Mouse (Mus musculus): Measurements from ENCODE around the gene Trim2. TPM values are rescaled to one million over a fixed set of nuclear protein-coding genes. Genes with fewer than 3 reads are reported as not detected.

Gene Trim2
- polyA plus RNA-seq, 1 experiment from 2014 or later = 87.0 TPM

DNA sequence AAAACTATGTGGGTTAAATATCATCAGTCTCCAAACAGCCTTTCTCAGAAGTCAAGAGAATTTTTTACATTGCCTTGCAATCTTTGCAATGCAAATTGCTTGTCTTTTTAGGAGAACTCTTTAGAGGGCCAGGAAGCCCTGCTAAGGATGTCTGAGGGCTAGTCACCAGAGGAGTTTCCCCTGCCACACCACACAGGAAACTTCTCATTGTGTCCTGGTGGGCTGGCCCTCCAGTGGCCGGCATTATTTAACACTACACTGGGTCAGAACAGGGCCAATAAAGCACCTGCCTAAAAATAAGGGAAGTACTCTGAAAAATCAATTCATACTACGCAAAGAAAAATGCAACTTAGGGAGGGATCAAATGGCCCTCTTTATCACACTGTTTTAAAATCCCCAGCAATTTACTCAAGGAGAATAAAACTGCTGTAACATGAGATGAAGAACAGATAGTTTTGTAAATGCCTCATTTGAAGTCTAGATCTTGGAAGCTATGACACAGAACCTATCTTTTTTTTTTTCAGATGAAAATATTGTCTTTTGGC lies 87.4 kb downstream of the Trim2 start:
- peak overlapping the region; percentile 64 for H3K4me3 ChIP-seq
- H3K36me3 ChIP-seq = no peaks in the 10 kb centered on the region
- H3K4me1 ChIP-seq (replicated peaks) = peaks cover 67% of the 10 kb centered on the region
- H3K9me3 ChIP-seq = no peaks in the 10 kb centered on the region
- WGBS = 14% methylated on average over 2 of the region's 2 CpGs
- H3K27me3 ChIP-seq (ENCODE audit: insufficient read depth, poor library complexity, severe bottlenecking) = no peaks in the 10 kb centered on the region; the same call in 1 of the 2 replicates
- H3K27ac ChIP-seq = peak overlapping the region; percentile 93
- no peak for DNase-seq (ENCODE audit: low spot score)

DNA sequence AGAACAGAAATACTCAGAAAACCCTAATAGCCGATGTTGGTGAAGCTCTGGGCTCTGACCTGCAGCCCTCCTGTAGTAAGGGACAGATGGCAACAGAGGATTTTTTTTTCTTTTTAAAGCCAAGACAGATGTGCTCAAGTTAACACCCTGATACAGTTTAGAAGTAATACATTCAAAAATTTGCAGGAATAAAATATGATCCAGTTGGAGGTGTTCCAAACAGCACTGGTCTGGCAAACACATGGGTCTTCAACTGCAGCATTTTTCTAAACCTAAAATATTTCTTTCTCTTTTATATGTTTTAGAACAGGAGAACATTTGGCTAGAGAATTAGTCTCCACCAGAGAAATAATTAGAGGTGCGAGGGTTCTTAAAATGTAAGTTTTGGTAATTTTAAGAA lies 88.2 kb downstream of the Trim2 start:
- DNase-seq (ENCODE audit: low spot score) = no peak

DNA sequence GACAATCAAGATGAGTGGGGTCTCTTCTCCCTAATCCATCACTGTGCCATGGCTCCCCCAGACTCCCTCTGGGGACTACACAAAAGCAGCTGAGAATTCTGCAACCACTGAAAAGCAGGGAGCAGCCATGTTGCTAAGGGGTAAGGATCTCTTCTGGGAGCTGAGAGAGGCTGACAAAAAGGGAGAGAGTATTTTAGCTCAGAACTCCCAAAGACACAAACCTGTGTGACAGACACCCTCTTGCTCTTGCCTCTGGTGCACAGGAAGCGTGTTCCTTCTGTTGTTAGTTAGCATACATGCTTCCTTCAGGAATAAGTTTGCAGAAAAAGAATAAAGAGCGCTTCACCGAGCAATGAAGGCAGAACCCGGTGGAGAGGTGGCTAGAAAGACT lies 88.7 kb downstream of the Trim2 start:
- H3K27ac ChIP-seq = peak overlapping the region; percentile 93
- no peaks in the 10 kb centered on the region for H3K9me3 ChIP-seq
- H3K36me3 ChIP-seq = no peaks in the 10 kb centered on the region
- peaks cover 67% of the 10 kb centered on the region for H3K4me1 ChIP-seq (replicated peaks)
- H3K4me3 ChIP-seq = peak overlapping the region; percentile 64
- no peaks in the 10 kb centered on the region; the same call in 1 of the 2 replicates for H3K27me3 ChIP-seq (ENCODE audit: insufficient read depth, poor library complexity, severe bottlenecking)
- DNase-seq (ENCODE audit: low spot score) = no peak
- WGBS = 34% methylated on average over 4 of the region's 4 CpGs

More for the DNA sequence above, 88.2 kb downstream of the Trim2 start:
- H3K4me1 ChIP-seq (replicated peaks) = peaks cover 67% of the 10 kb centered on the region
- H3K9me3 ChIP-seq = no peaks in the 10 kb centered on the region
- no peaks in the 10 kb centered on the region; the same call in 1 of the 2 replicates for H3K27me3 ChIP-seq (ENCODE audit: insufficient read depth, poor library complexity, severe bottlenecking)
- peak overlapping the region; percentile 93 for H3K27ac ChIP-seq
- peak overlapping the region; percentile 64 for H3K4me3 ChIP-seq
- 53% methylated on average over 2 of the region's 2 CpGs for WGBS
- no peaks in the 10 kb centered on the region for H3K36me3 ChIP-seq

DNA sequence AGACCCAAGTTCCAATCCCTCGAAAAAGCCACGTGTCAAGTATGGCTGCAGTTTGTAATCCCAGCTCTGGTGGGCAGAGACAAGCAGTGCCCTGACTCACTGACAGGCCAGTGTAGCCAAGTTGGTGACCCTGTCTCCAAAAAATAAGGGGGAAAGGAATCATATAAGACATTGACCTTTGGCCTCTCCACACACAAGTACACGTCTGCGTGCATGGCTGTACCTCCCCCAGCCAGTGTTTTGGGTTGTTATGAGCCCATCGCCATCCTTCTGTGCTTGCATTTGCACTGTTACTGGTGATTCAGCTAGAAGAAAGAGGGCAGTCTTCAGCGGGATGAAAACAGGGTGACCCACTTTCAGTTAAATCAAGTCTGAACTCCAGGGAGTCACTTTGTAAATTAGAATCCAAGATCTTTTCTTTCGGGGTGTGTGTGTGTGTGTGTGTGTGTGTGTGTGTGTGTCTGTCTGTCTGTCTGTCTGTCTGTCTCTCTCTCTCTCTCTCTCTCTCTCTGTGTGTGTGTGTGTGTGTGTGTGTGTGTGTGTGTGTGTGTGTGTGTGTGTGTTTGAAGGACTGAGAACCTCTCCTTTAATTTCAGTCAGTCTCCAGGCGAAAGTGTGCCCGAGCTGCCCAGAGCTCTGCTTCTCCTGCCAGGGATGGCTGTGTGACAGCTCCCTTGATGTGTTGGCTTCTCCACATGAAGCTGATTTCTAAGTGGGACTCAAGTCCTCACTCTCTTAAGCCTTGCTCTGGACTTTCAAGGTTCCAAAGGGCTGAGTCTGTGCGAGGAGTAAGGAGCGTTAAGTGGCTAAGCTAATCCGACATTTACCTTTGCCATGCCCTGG lies 89.3 kb downstream of the Trim2 start:
- H3K4me3 ChIP-seq = peak overlapping the region; percentile 64; the same call in 1 of the 2 replicates
- WGBS = 64% methylated on average over 12 of the region's 12 CpGs
- no peaks in the 10 kb centered on the region for H3K36me3 ChIP-seq
- H3K27ac ChIP-seq = peak overlapping the region; percentile 93
- no peak for DNase-seq (ENCODE audit: low spot score)
- H3K4me1 ChIP-seq (replicated peaks) = peaks cover 67% of the 10 kb centered on the region
- H3K27me3 ChIP-seq (ENCODE audit: insufficient read depth, poor library complexity, severe bottlenecking) = no peaks in the 10 kb centered on the region; the same call in 1 of the 2 replicates
- no peaks in the 10 kb centered on the region for H3K9me3 ChIP-seq

DNA sequence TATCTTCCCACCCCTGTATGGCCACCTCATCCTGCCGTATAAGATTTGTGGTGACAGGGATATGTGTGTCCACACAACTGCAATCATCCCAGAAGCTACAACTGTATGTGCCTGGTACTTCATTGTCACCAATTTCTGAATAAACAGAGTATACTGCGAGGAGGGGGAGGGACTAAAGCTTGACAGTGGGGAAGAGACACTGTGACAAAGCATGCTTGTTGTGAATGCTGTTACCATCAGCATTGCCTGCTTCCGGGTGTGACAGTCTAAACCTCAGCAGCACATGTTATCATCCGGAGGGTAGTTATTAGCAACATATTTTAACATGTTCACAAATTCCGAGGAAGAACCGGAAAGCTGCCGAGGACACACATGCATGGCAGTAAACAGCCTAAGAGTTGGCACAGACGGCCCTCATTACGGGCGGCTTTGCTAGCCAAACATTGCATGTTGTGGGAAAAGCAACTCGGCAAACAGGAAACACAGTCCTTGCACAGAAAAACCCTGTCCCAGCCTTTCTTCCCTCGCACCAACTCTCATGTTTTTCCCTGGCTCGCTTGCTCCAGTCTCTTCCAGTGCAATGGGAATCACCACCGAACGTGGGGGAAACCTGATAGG lies 90.8 kb downstream of the Trim2 start:
- 82% methylated on average over 15 of the region's 15 CpGs for WGBS
- H3K4me1 ChIP-seq (replicated peaks) = peaks cover 62% of the 10 kb centered on the region
- no peaks in the 10 kb centered on the region for H3K9me3 ChIP-seq
- H3K4me3 ChIP-seq = no peak overlapping the region
- H3K36me3 ChIP-seq = no peaks in the 10 kb centered on the region
- H3K27ac ChIP-seq = no peak overlapping the region
- no peaks in the 10 kb centered on the region; the same call in 1 of the 2 replicates for H3K27me3 ChIP-seq (ENCODE audit: insufficient read depth, poor library complexity, severe bottlenecking)
- no peak for DNase-seq (ENCODE audit: low spot score)

DNA sequence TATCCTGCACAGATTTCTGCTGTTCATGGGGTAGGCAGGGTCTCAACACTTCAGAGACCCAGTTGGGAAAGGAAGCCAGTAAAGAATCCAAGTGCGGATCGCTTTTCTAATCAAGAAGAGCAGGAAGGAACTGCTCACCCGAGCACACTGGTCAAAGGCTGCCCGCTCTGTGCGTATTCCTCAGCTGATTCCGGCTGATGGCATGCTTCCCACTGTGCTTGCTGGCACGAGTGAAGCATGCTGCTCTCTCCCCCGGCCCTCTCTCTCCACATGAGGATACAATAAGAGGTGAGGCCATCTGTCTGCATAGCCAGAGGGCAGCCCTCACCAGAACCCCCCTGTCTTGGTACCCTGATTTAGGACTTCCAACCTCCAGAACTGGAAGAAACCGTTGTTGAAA lies 91.4 kb downstream of the Trim2 start:
- 60% methylated on average over 9 of the region's 9 CpGs for WGBS
- H3K9me3 ChIP-seq = no peaks in the 10 kb centered on the region
- peaks cover 56% of the 10 kb centered on the region for H3K4me1 ChIP-seq (replicated peaks)
- H3K27ac ChIP-seq = peak overlapping the region; percentile 29; the same call in 1 of the 2 replicates
- H3K36me3 ChIP-seq = peaks cover 1% of the 10 kb centered on the region
- no peak overlapping the region for H3K4me3 ChIP-seq
- DNase-seq (ENCODE audit: low spot score) = no peak
- H3K27me3 ChIP-seq (ENCODE audit: insufficient read depth, poor library complexity, severe bottlenecking) = no peaks in the 10 kb centered on the region; the same call in 1 of the 2 replicates

DNA sequence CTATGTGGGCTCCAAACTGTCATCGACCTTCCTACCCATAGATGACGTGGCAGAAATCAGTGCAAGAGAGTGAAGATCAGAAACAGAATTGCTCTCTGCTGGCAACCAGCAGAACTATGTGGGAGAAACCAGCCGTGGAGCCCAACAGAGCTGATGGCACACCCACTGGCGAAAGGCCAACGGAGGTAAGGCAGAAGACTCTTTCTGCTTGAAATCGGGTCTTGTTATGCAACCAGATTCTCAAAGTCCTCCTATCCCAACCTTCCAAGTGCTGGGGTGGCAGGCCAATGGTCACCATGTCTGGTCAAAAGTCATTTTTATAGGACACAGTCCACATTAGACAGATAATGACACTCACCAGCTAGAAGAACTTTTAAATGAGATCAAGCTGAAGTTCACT lies 92.2 kb downstream of the Trim2 start:
- H3K9me3 ChIP-seq = no peaks in the 10 kb centered on the region
- H3K36me3 ChIP-seq = peaks cover 9% of the 10 kb centered on the region
- H3K4me1 ChIP-seq (replicated peaks) = peaks cover 49% of the 10 kb centered on the region
- H3K27me3 ChIP-seq (ENCODE audit: insufficient read depth, poor library complexity, severe bottlenecking) = no peaks in the 10 kb centered on the region; the same call in 1 of the 2 replicates
- DNase-seq (ENCODE audit: low spot score) = no peak
- no peak overlapping the region for H3K4me3 ChIP-seq
- WGBS = 90% methylated on average over 6 of the region's 6 CpGs
- H3K27ac ChIP-seq = no peak overlapping the region

DNA sequence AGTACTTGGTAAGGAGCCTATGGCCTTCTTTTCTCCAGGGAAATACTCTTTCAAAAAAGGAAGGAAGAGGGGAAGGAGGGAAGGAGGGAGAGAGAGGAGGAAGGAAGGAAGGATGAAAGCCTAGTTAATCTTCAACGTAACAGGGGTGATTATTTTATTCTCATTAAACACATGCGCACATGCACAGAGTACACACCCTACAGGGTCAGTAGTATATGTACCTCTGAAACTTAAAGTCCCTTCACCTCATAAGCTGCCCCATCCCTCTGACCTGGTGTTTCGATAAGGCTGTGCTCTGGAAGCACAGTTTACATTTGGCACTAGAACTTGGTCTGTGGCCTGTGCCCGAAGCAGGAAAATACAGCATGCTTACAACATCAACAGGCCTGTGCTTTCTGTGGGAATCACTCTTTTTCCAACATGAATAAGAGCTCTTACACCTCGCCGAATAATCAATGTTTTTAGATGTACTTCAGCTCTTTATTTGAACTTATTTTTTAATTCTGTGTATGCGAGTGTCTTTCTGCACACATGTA lies 95.3 kb downstream of the Trim2 start:
- Histone ChIP-seq H3K36me3 (peaks cover 39% of the 10 kb centered on the region), H3K27ac (no peak overlapping the region), H3K4me1 (replicated peaks) (peaks cover 19% of the 10 kb centered on the region), H3K27me3 (ENCODE audit: insufficient read depth, poor library complexity, severe bottlenecking) (no peaks in the 10 kb centered on the region), H3K9me3 (no peaks in the 10 kb centered on the region), H3K4me3 (no peak overlapping the region)
- DNase-seq (ENCODE audit: low spot score) = no peak
- whole genome bisulfite sequencing = 90% methylated on average over 7 of the region's 7 CpGs

DNA sequence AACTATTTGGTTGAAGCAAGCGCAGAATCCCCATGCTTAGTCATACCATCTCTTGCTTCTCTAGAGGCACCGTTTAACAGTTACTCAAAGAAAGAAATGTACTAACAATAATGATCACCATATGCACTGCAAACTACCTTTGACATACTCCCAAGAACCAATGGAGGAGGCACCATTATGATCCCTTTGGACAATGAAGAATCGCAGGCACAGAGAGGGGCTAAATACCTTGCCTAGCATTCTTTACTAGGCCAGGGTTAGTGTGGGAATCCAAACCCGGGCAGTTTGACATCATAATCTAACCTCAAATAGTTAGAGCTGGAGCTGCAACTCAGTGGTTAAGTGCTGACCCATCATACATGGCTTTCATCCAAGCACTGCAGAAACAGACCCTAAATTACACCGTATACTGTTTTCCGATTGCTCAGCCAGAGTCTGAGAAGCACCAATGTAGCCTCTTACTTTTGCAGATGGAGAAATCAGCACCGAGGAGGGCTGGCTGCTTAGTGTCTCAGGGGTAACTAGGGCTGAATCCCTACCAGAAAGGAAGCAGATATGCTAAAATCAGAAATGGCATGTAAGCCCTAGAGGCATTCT lies 97.7 kb downstream of the Trim2 start:
- no peak for DNase-seq (ENCODE audit: low spot score)
- WGBS = 93% methylated on average over 7 of the region's 7 CpGs
- H3K4me3 ChIP-seq = no peak overlapping the region
- no peaks in the 10 kb centered on the region for H3K9me3 ChIP-seq
- H3K4me1 ChIP-seq (replicated peaks) = 0 out of 2 replicates have a peak, but pooled peaks cover 2% of the 10 kb centered on the region
- H3K27ac ChIP-seq = no peak overlapping the region
- H3K36me3 ChIP-seq = peaks cover 59% of the 10 kb centered on the region
- H3K27me3 ChIP-seq (ENCODE audit: insufficient read depth, poor library complexity, severe bottlenecking) = no peaks in the 10 kb centered on the region

DNA sequence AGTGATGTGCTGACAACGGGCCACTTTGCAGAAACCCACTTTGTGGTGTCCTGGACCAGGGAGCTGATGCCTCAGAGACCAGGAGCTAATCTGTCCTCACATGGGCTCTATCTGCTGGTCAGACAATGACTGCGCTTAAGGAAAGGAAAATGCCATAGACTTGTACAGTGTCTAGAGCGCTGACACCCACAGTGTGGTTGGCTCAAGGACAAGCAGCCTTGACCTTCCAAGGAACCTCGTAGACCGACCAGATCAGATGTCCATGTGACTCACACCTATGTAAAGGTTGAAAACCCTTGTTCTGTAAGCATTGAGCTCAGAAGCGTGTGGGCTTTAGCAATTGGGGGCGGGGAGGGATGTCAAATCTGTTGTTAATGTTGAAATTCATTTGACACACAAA lies 98.2 kb downstream of the Trim2 start:
- DNase-seq (ENCODE audit: low spot score) = no peak
- Histone ChIP-seq H3K4me1 (replicated peaks) (0 out of 2 replicates have a peak, but pooled peaks cover 2% of the 10 kb centered on the region), H3K27me3 (ENCODE audit: insufficient read depth, poor library complexity, severe bottlenecking) (no peaks in the 10 kb centered on the region), H3K9me3 (no peaks in the 10 kb centered on the region), H3K4me3 (no peak overlapping the region), H3K36me3 (peaks cover 59% of the 10 kb centered on the region), H3K27ac (no peak overlapping the region)
- 95% methylated on average over 7 of the region's 7 CpGs for WGBS

DNA sequence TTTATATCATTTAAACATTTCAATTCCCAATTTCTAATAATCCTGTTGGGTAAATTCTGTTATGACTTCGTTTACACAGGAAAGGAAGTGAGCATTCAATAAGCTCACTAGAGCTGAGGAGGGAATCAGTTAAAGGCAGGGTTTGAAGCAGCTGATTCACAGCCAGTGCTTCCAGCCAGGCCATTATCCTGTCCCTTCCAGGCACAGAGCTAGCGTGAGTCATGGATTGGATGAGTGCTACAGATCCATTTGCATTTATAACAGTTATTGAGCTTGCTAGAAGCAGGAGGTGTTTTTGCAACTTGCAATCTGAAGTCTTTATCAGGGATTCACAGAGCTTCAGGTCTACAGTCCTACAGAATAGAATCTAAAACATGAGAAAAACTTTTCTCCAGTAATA lies 99.3 kb downstream of the Trim2 start:
- H3K4me3 ChIP-seq = no peak overlapping the region
- WGBS = 78% methylated on average over 2 of the region's 2 CpGs
- H3K4me1 ChIP-seq (replicated peaks) = 0 out of 2 replicates have a peak, but pooled peaks cover 2% of the 10 kb centered on the region
- DNase-seq (ENCODE audit: low spot score) = no peak
- no peaks in the 10 kb centered on the region for H3K27me3 ChIP-seq (ENCODE audit: insufficient read depth, poor library complexity, severe bottlenecking)
- H3K36me3 ChIP-seq = peaks cover 60% of the 10 kb centered on the region
- no peaks in the 10 kb centered on the region for H3K9me3 ChIP-seq
- no peak overlapping the region for H3K27ac ChIP-seq

DNA sequence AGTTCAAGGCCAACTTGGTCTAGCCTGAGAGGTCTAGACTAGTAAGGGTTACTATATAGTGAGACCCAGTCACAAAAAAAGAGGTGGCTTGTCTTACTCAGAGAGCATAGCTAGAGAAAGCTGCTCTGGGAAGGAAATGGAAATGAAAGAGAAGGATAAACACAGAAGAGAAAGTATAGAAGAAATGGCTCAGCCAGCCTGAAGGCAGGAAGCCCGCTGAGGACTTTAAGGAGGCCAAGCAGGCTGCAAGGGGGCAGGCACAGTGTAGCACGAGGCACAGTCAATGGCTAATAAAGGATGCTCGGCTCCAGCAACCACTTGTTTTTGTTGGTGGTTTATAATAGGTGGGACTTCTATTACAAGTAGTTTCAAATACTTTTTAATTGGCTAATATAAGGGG lies 100.6 kb downstream of the Trim2 start:
- Histone ChIP-seq H3K4me1 (replicated peaks) (0 out of 2 replicates have a peak, but pooled peaks cover 2% of the 10 kb centered on the region), H3K4me3 (no peak overlapping the region), H3K36me3 (peaks cover 73% of the 10 kb centered on the region), H3K27ac (no peak overlapping the region), H3K27me3 (ENCODE audit: insufficient read depth, poor library complexity, severe bottlenecking) (no peaks in the 10 kb centered on the region), H3K9me3 (no peaks in the 10 kb centered on the region)
- 88% methylated on average over 3 of the region's 3 CpGs for WGBS
- no peak for DNase-seq (ENCODE audit: low spot score)
